Mouse (Mus musculus) neural tube, embryonic 14.5 days (tissue): ENCODE data around the gene Cd55. TPM values are rescaled to one million over a fixed set of nuclear protein-coding genes. Genes with fewer than 3 reads are reported as not detected.

Experiments
- ATAC-seq: fragments of 200-750 bp; cut with Nextera tagmentation; 2 replicates; pipeline ENCODE4 v1.8.0; 2017; ENCODE audit warnings: low read depth, mild to moderate bottlenecking, moderate TSS enrichment, moderate library complexity
- H3K27ac ChIP-seq: fragments of 300-500 bp; sonication (generic); 2 replicates; pipeline ENCODE4 v1.5.1; 2014; ENCODE audit warnings: low read depth, mild to moderate bottlenecking, control low read depth, low read length, moderate library complexity, mixed read lengths
- H3K27me3 ChIP-seq: fragments of 300-500 bp; sonication (generic); 2 replicates; pipeline ENCODE4 v1.6.1; 2014; ENCODE audit warnings: low read length; ENCODE audit not compliant: control insufficient read depth, insufficient read depth
- H3K36me3 ChIP-seq: fragments of 300-500 bp; sonication (generic); 2 replicates; pipeline ENCODE4 v1.6.1; 2014; ENCODE audit warnings: low read length, mixed read lengths; ENCODE audit not compliant: control insufficient read depth, insufficient read depth
- H3K4me1 ChIP-seq: fragments of 300-500 bp; sonication (generic); 2 replicates; pipeline ENCODE4 v1.6.1; 2014; ENCODE audit warnings: low read length; ENCODE audit not compliant: control insufficient read depth, insufficient read depth
- H3K4me2 ChIP-seq: fragments of 300-500 bp; sonication (generic); 2 replicates; pipeline ENCODE4 v1.6.1; 2014; ENCODE audit warnings: mild to moderate bottlenecking, low read depth, low read length, control low read depth
- H3K4me3 ChIP-seq: fragments of 300-500 bp; sonication (generic); 2 replicates; pipeline ENCODE4 v1.5.1; 2014; ENCODE audit warnings: low read depth, low read length, control low read depth, mixed read lengths
- H3K9ac ChIP-seq: fragments of 300-500 bp; sonication (generic); replicated peaks from 2 replicates; pipeline ENCODE4 v1.6.1; 2014; ENCODE audit warnings: low read depth, mild to moderate bottlenecking, control low read depth, low read length, mixed read lengths
- H3K9me3 ChIP-seq: fragments of 300-500 bp; sonication (generic); 2 replicates; pipeline ENCODE4 v1.6.1; 2016; ENCODE audit warnings: low read length; ENCODE audit not compliant: control insufficient read depth
- WGBS: fragments of 180-500 bp; shearing (Covaris S2); extraction: QIAGEN DNeasy Blood & Tissue Kit; methylation state at CpG from one replicate; pipeline ENCODE4 v1.1.7; 2014; 5-methylcytosine and 5-hydroxymethylcytosine counted together
- polyA plus RNA-seq: library from polyadenylated mRNA; unstranded; fragments of >200 nt; fragmentation: Nextera tagmentation; extraction: Ambion mirVana; gene quantifications from 2 replicates; pipeline ENCODE4 v1.2.1, GENCODE M21; 2014

Cd55 gene
- polyA plus RNA-seq, 1 experiment from 2014 or later: 9.1 TPM

DNA sequence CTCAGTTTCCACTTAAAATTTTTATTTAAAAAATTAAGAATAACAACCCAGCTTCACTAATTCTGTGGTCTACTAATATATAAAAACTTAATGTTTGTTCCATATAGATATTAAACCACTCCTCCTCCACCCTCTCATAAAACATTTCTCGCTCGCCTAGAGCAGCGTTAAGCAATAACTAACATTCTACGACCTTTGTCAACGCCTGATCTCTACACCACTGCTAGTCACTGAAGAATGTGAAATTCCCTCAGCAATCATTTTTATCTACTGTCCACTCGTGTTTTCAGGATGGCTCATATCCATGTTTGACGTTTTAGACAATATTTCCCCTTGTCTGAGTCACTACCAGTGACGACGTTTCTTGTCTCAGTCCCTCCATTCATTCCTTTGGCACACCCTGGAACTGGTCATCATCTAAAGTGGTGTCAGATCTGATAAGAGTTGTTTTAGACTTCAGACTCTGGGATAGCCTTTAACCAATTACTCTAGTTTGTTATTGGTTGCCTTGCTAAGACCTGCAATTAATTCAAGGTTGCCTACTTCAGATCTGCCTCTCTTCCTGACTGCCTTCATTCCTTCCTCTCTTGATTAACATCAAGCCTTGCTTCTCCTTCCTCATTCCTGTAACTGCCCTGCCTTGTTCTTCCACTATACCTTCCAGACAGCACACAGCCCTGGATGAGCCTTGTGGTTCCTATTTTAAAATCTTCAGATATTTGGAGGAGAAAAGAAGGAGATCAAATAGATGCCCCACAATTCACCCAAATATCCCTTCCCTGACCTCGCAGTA, 23.5 kb upstream of the Cd55 start:
- H3K36me3 ChIP-seq: no peaks in the 10 kb centered on the region
- 75% methylated on average over 10 of the region's 10 CpGs for WGBS
- H3K4me2 ChIP-seq: no peak overlapping the region
- no peaks in the 10 kb centered on the region for H3K27me3 ChIP-seq
- H3K4me3 ChIP-seq: no peak overlapping the region
- no peaks in the 10 kb centered on the region for H3K4me1 ChIP-seq
- no peak for ATAC-seq
- H3K27ac ChIP-seq: no peak overlapping the region
- H3K9ac ChIP-seq: no peak overlapping the region
- no peaks in the 10 kb centered on the region for H3K9me3 ChIP-seq

DNA sequence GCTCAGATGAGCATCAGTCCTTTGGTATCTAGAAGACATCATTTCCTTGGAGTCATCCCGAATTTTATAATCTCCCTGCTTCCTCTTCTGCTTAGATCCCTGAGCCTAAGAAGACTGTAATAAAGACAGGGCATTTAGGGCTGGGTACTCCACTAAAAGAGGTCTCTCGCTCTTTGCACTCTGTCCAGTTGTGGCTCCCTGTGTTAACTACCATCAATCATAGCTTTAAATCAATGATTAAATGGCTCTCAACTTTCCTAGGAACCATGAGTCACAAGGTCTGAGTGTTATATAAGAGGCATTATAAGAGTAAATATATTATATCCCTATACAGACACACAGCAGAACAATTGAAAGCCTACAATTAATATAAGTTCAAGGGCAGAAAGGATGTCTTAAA, 22.8 kb upstream of the Cd55 start:
- H3K4me1 ChIP-seq: no peaks in the 10 kb centered on the region
- H3K27me3 ChIP-seq: no peaks in the 10 kb centered on the region
- no peak for ATAC-seq
- H3K4me3 ChIP-seq: no peak overlapping the region
- H3K36me3 ChIP-seq: no peaks in the 10 kb centered on the region
- 73% methylated on average over 2 of the region's 2 CpGs for WGBS
- no peak overlapping the region for H3K9ac ChIP-seq
- H3K4me2 ChIP-seq: no peak overlapping the region
- no peaks in the 10 kb centered on the region for H3K9me3 ChIP-seq
- H3K27ac ChIP-seq: no peak overlapping the region

DNA sequence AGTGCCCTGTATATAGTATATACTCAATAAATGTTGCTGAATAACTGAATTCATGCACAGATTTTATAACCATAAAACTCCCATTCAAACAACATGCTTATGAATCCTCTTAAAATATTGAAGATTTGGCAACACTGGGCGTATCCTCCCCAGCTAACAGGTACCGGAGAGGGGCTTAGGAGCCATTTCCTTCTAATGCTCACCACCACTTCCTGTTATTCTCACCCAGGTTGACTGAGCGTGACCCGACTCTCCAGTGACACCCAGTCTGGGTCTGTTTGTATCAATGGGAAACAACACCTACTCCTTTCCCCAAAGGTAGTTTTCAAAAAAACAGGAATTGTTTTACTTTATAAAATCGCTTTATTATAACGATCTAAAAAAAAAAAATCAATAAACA, 12.4 kb upstream of the Cd55 start:
- no peaks in the 10 kb centered on the region for H3K36me3 ChIP-seq
- H3K4me1 ChIP-seq: no peaks in the 10 kb centered on the region
- H3K4me2 ChIP-seq: no peak overlapping the region
- H3K27ac ChIP-seq: no peak overlapping the region
- WGBS: 88% methylated on average over 6 of the region's 6 CpGs
- no peak overlapping the region for H3K9ac ChIP-seq
- ATAC-seq: no peak
- H3K27me3 ChIP-seq: no peaks in the 10 kb centered on the region
- H3K4me3 ChIP-seq: no peak overlapping the region
- no peaks in the 10 kb centered on the region for H3K9me3 ChIP-seq

DNA sequence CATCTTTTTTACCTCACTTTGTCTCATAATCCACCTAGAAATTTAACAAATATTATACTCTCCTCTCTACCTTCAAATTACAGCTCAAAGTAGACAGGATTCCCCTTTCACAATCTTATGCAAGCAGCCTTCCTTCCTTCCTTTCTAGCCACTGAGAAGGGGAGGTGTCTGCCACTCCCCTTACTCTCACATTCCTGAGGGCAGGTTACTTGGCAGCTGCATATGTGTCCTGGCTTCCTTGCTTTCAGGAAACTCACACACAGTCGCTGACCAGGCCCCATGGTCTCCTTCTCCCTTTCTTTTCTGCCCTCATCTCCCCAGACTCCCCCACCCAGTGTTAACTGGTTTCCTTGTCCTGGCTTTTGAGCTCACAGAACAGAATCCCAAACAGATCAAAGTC, 11.7 kb upstream of the Cd55 start:
- WGBS: 37% methylated on average over 1 of the region's 1 CpGs
- no peak for ATAC-seq
- Histone ChIP-seq H3K9me3 (no peaks in the 10 kb centered on the region), H3K27me3 (no peaks in the 10 kb centered on the region), H3K9ac (no peak overlapping the region), H3K27ac (no peak overlapping the region), H3K4me2 (no peak overlapping the region), H3K4me1 (no peaks in the 10 kb centered on the region), H3K36me3 (no peaks in the 10 kb centered on the region), H3K4me3 (no peak overlapping the region)

DNA sequence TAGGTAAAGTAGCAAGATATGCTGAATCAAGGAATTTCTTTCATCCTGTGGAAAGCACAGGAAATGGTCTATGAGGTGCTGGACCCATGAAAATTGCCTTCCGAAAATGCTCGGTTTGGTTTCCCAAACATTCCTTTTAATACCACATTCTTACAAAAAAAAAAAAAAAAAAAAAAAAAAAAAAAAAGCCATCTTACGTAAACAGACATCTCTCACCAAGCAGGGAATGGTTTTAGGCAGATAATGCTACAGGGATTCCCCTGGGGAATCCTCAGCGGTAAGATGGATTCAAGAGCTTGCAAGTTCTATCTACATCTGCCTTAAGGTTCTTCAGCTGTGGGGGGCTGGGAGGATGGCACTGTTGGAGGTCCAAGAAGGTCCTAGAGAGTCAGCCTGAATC, 7.5 kb upstream of the Cd55 start:
- Histone ChIP-seq H3K4me1 (no peaks in the 10 kb centered on the region), H3K27ac (no peak overlapping the region), H3K27me3 (no peaks in the 10 kb centered on the region), H3K9me3 (no peaks in the 10 kb centered on the region), H3K4me2 (no peak overlapping the region), H3K4me3 (no peak overlapping the region), H3K9ac (no peak overlapping the region), H3K36me3 (no peaks in the 10 kb centered on the region)
- 94% methylated on average over 4 of the region's 4 CpGs for WGBS
- no peak for ATAC-seq

DNA sequence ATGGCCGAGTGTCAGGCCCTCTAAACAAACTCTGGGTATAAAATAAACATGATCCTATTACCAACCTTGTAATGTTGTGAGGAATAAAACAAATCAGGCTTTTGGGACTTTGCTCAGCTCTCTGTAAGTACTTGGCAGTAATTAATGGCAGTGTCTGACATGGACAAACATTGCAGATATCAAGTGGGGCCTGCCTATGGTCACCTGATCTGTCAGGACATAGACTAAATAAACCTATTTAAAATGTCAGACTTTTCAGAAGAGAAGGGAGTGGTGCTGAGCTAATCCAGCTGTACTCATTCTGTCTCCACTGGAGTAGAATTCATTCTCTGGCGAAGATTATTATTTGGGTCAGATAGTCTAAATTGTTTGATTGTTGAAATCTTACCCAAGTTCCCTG, 4.9 kb upstream of the Cd55 start:
- no peaks in the 10 kb centered on the region for H3K4me1 ChIP-seq
- H3K9ac ChIP-seq: no peak overlapping the region
- H3K4me3 ChIP-seq: no peak overlapping the region
- 77% methylated on average over 2 of the region's 2 CpGs for WGBS
- H3K36me3 ChIP-seq: no peaks in the 10 kb centered on the region
- no peaks in the 10 kb centered on the region for H3K27me3 ChIP-seq
- H3K9me3 ChIP-seq: no peaks in the 10 kb centered on the region
- H3K4me2 ChIP-seq: no peak overlapping the region
- no peak for ATAC-seq
- no peak overlapping the region for H3K27ac ChIP-seq

DNA sequence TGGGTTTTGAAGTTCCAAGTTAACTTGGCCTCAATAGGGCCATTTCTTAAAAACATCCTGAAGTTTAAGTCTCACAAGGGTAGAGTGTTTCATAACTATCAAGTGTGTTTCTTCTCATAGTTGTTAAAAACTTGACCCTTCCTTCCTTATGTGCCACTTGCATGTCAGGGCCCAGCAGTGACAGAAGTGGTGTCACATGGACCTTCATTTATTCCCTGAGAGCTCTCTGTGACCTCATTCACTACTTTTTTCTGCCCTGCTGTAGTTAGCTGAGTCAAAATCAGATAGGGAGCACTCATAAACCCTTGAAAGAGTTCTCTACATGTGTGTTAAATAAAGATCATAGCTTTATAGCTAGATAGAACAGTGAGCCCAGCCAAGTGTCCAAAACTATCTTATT, 1.6 kb upstream of the Cd55 start:
- no peak overlapping the region for H3K4me3 ChIP-seq
- H3K4me2 ChIP-seq: no peak overlapping the region
- H3K27ac ChIP-seq: no peak overlapping the region
- no peaks in the 10 kb centered on the region for H3K4me1 ChIP-seq
- no peak for ATAC-seq
- no peaks in the 10 kb centered on the region for H3K27me3 ChIP-seq
- no peaks in the 10 kb centered on the region for H3K36me3 ChIP-seq
- no peak overlapping the region for H3K9ac ChIP-seq
- no peaks in the 10 kb centered on the region for H3K9me3 ChIP-seq

DNA sequence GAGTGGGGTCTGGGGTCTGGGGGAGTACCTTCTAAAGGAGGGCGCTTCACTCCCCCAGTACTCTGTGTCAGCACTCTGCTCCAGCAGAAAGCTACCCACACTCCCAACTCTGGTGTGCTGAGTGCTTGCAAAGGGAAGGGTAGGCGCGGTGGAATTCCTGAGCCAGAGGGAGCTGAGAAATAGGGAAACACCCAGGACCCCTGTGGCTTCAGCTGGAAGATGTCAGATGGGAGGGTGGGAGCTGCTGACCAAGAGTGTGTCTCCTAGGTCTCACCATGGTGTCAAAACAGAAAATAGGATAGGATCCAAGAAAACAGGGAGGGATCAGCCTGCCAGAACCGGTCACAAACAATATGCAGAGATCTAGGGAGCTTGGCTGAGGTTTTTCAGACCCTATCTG, 323 bp upstream of the Cd55 start:
- 0 out of 2 replicates have a peak overlapping the region, but pooled peaks have one; percentile 55 for H3K27ac ChIP-seq
- H3K9ac ChIP-seq: peak overlapping the region; percentile 67
- 9% methylated on average over 4 of the region's 4 CpGs for WGBS
- H3K4me3 ChIP-seq: peak overlapping the region; percentile 57
- H3K9me3 ChIP-seq: no peaks in the 10 kb centered on the region
- H3K4me1 ChIP-seq: no peaks in the 10 kb centered on the region
- ATAC-seq: peak; percentile 87
- H3K4me2 ChIP-seq: peak overlapping the region; percentile 57
- H3K27me3 ChIP-seq: no peaks in the 10 kb centered on the region
- H3K36me3 ChIP-seq: no peaks in the 10 kb centered on the region

DNA sequence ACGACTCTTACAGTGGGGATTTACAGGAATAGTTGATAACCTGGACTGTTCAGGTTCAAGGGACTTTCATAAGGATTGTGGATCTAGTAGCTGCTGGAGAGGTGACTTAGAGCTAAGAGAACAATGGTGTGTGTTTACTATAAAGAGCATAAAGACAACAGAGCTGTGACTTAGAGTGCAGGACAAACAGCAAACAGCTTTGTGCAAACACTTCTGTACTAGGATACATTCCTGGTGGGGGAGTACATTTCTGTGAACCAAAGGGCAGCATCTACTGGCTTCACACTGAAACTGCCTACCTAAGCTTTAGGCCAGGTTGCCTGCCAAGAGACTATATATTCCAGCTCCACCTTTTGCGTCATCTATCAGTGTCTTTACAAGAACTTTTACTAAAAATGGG, 7.4 kb downstream of the Cd55 start:
- Histone ChIP-seq H3K9ac (no peak overlapping the region), H3K36me3 (no peaks in the 10 kb centered on the region), H3K4me1 (no peaks in the 10 kb centered on the region), H3K4me3 (no peak overlapping the region), H3K27me3 (no peaks in the 10 kb centered on the region), H3K4me2 (no peak overlapping the region), H3K27ac (no peak overlapping the region), H3K9me3 (no peaks in the 10 kb centered on the region)
- 90% methylated on average over 2 of the region's 2 CpGs for WGBS
- no peak for ATAC-seq
